Mouse (Mus musculus): ENCODE data around the gene Fpgs.

- TF ChIP-seq POLR2A (IDR thresholded peaks at IDR 0.05; ENCODE audit: insufficient read length, low read depth) (no peak), USF1 (IDR thresholded peaks at IDR 0.05; ENCODE audit: low read depth) (no peak), MYOD1 (IDR thresholded peaks at IDR 0.05; ENCODE audit: control insufficient read depth in 1 of 3, insufficient read length in 2 of 3, low read depth in 2 of 3) (no peak), MAX (IDR thresholded peaks at IDR 0.05; ENCODE audit: low read depth) (no peak), MYOG (IDR thresholded peaks at IDR 0.05; ENCODE audit: control insufficient read depth in 1 of 3, insufficient read depth in 1 of 3, insufficient read length in 2 of 3, low read depth in 2 of 3) (no peak)
Observed at GRCm38 (mm10) chr2:32728463-32728862, 24.5 kb upstream of the Fpgs start.
